Mouse (Mus musculus): ENCODE measurements at regions not wholly inside any gene's neighbourhood (a gene's known extent, or its start where the extent isn't known, plus 50 kb on each side); places are given as distances from the start of the nearest gene placed in this dataset.

DNA sequence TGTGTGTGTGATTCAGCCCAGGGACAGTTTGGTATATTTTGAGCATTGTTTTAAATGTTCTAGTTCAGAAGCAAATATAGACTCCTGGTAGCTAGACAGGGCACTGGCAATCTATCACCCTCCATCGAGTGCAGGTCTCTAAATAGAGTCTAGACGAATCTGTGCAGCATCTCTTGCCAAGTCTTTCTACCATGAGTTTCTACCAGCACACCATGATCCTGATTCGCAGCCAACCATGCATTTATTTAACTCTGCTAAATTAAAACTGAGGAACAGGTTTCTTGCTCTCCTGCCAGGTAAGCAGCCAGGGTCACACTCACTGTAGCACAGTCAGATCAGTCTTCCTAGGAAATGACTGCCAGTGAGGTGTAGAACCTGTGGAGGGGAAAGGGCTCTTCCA, 96.3 kb upstream of the Mast4 start:
- Histone ChIP-seq H3K9ac (no peak overlapping the region), H3K9me3 (no peaks in the 10 kb centered on the region), H3K27me3 (replicated peaks) (no peaks in the 10 kb centered on the region), H3K4me1 (no peaks in the 10 kb centered on the region), H3K4me2 (no peak overlapping the region), H3K36me3 (replicated peaks) (no peaks in the 10 kb centered on the region), H3K4me3 (no peak overlapping the region), H3K27ac (no peak overlapping the region)
- ATAC-seq (replicated peaks) = no peak
- 81% methylated on average over 3 of the region's 3 CpGs for whole genome bisulfite sequencing

DNA sequence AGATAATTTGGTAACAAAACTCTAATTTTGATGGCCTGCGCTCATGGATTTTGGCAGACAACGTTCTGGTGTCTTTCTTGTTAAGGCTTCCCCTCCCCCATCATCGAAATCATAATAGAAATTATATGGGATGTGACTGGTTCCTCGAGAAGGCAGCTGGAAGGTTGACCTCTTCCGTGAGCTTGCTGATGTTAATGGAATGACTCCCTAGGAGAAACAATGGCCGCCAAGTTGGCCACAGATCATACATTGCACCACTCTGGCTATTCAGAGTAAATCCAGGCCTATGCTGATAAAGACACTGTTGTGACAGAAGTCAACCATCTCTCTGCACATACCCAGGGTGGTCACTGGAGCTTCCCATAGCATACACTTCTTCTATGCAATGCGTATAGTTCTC, 89.7 kb upstream of the Mast4 start:
- Histone ChIP-seq H3K9ac (no peak overlapping the region), H3K4me1 (no peaks in the 10 kb centered on the region), H3K4me3 (no peak overlapping the region), H3K4me2 (no peak overlapping the region), H3K27me3 (replicated peaks) (no peaks in the 10 kb centered on the region), H3K36me3 (replicated peaks) (no peaks in the 10 kb centered on the region), H3K9me3 (no peaks in the 10 kb centered on the region), H3K27ac (no peak overlapping the region)
- no peak for ATAC-seq (replicated peaks)
- WGBS = 84% methylated on average over 7 of the region's 7 CpGs

DNA sequence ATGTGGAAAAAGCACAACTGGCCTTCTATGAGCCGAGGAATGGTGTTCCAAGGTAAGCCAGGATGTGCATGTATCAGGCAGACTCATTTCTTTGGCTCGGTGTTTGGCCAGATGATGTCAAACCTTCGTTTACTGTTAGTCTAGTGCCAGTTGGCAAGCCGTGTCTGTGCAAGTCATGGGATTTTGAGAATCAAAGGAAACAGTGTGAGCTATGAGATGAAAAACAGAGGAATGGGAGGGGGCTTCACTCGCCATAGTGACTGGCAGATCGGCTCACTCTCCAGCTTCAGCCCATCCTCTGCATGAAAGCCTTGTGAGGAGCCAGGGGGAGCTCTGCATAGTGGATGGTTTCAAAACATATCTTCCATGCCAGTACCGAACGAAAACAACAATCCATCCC, 89.1 kb upstream of the Mast4 start:
- H3K4me2 ChIP-seq = no peak overlapping the region
- H3K27me3 ChIP-seq (replicated peaks) = no peaks in the 10 kb centered on the region
- H3K9me3 ChIP-seq = no peaks in the 10 kb centered on the region
- H3K4me1 ChIP-seq = no peaks in the 10 kb centered on the region
- no peak overlapping the region for H3K4me3 ChIP-seq
- no peaks in the 10 kb centered on the region for H3K36me3 ChIP-seq (replicated peaks)
- H3K27ac ChIP-seq = no peak overlapping the region
- no peak overlapping the region for H3K9ac ChIP-seq
- no peak for ATAC-seq (replicated peaks)
- 78% methylated on average over 8 of the region's 8 CpGs for WGBS

DNA sequence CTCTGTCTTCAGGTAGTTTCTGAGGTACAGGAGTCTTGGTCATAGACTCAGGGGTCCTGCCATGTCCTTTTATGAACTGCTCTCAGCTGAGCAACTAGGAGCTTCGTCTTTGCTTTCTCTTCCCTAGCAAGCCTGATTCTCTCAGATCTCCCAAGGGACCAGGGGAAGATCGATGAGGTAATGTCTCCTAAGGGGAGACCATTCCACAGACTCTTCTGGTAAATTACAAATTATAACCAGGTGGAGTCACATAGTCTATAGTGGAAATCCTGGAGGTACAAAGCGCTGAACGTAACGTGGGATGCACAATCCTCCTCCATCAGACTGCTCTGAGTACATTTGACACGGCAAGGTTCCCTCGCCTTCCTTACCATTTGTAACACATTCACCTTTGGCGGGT, 88.7 kb upstream of the Mast4 start:
- no peak overlapping the region for H3K9ac ChIP-seq
- no peaks in the 10 kb centered on the region for H3K36me3 ChIP-seq (replicated peaks)
- WGBS = 92% methylated on average over 8 of the region's 8 CpGs
- no peaks in the 10 kb centered on the region for H3K9me3 ChIP-seq
- no peak overlapping the region for H3K27ac ChIP-seq
- H3K4me1 ChIP-seq = no peaks in the 10 kb centered on the region
- ATAC-seq (replicated peaks) = no peak
- H3K27me3 ChIP-seq (replicated peaks) = no peaks in the 10 kb centered on the region
- no peak overlapping the region for H3K4me2 ChIP-seq
- no peak overlapping the region for H3K4me3 ChIP-seq

DNA sequence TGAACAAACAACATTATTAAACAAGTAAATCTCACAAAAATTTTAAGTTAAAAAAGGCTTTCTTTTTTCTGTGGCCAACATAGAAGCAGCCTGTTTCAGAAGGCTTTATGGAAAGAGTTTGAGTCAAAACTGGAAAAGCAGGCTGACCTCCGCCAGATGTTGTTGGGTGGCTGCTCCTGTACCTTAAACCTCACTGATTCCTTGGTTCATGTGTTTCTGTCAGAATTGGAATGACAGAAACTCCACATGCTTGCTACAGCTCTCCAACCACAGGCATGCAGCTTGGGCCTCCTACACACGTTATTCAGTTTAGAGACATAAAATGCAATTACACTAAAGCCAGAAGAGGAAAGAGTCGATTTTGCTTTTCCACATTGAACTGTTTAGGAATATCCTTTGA, 84.8 kb upstream of the Mast4 start:
- H3K4me2 ChIP-seq = no peak overlapping the region
- no peaks in the 10 kb centered on the region for H3K9me3 ChIP-seq
- no peak overlapping the region for H3K4me3 ChIP-seq
- no peak for ATAC-seq (replicated peaks)
- 93% methylated on average over 3 of the region's 3 CpGs for WGBS
- H3K36me3 ChIP-seq (replicated peaks) = no peaks in the 10 kb centered on the region
- no peak overlapping the region for H3K9ac ChIP-seq
- no peaks in the 10 kb centered on the region for H3K27me3 ChIP-seq (replicated peaks)
- no peak overlapping the region for H3K27ac ChIP-seq
- no peaks in the 10 kb centered on the region for H3K4me1 ChIP-seq

DNA sequence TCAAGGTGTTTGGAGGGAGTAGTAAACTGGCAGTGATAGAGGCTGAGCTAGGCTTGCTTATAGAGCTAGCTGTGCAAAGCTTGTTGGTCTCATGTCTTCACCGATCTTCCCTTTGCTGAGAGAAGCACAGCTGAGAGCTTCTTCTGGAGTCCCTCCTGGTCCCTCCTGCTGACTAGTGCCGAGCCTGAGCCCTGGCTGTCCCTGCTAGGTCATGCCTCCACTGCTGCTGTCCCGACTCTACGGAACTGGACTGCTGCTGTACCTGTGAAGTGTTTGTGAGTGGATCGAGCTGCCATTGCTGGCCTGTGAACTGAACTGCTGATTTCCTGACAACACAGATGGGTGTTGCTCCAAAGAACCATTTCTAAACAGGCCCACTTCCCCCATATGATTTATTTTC, 83.0 kb upstream of the Mast4 start:
- no peaks in the 10 kb centered on the region for H3K9me3 ChIP-seq
- no peak overlapping the region for H3K4me2 ChIP-seq
- no peak overlapping the region for H3K27ac ChIP-seq
- no peak overlapping the region for H3K9ac ChIP-seq
- no peak overlapping the region for H3K4me3 ChIP-seq
- H3K27me3 ChIP-seq (replicated peaks) = no peaks in the 10 kb centered on the region
- H3K36me3 ChIP-seq (replicated peaks) = no peaks in the 10 kb centered on the region
- 83% methylated on average over 5 of the region's 5 CpGs for WGBS
- no peaks in the 10 kb centered on the region for H3K4me1 ChIP-seq
- no peak for ATAC-seq (replicated peaks)

DNA sequence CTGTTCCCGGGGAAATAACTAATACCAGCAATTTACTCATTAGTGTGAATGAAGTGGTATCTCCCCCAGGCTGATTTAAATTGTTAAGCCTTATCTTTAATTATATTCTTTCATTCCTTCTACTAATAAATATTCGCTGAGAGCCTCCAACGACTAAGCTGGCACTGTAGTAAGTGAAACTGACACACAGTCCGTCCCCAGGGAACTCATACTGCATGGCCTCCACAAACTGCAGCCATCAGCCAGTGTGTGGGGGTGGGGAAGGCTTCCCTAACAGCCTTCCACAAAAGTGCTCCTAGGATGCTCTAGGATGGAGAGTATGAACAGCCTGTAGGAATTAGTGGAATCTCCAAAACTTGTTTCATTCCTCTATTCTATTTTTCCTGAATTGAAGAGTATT, 81.0 kb upstream of the Mast4 start:
- H3K27me3 ChIP-seq (replicated peaks) = no peaks in the 10 kb centered on the region
- no peaks in the 10 kb centered on the region for H3K36me3 ChIP-seq (replicated peaks)
- H3K27ac ChIP-seq = no peak overlapping the region
- no peak overlapping the region for H3K4me3 ChIP-seq
- WGBS = 56% methylated on average over 4 of the region's 4 CpGs
- H3K4me1 ChIP-seq = no peaks in the 10 kb centered on the region
- no peak overlapping the region for H3K9ac ChIP-seq
- H3K4me2 ChIP-seq = no peak overlapping the region
- H3K9me3 ChIP-seq = no peaks in the 10 kb centered on the region
- ATAC-seq (replicated peaks) = no peak

DNA sequence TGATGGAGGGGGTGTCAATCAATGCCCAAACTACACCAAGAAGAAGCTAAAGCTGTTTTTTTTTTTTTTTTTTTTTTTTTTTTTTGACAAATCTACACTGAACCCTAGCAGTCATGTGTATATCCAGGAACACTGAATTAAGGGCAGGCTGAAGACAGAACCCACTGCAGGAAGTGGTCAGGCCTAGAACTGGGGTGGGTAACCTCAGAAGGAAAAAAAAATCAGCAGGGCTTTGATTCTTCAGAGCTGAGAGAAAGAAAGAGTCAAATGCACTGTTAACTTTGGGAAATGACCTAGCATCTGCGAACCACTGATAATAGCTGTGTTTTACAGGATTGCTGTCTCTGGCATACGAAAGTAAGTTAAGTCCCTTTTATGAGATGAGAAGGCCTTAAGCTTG, 78.3 kb upstream of the Mast4 start:
- H3K27ac ChIP-seq = no peak overlapping the region
- ATAC-seq (replicated peaks) = no peak
- H3K27me3 ChIP-seq (replicated peaks) = no peaks in the 10 kb centered on the region
- H3K9ac ChIP-seq = no peak overlapping the region
- no peaks in the 10 kb centered on the region for H3K9me3 ChIP-seq
- H3K4me1 ChIP-seq = no peaks in the 10 kb centered on the region
- WGBS = 87% methylated on average over 2 of the region's 2 CpGs
- no peak overlapping the region for H3K4me3 ChIP-seq
- H3K36me3 ChIP-seq (replicated peaks) = no peaks in the 10 kb centered on the region
- no peak overlapping the region for H3K4me2 ChIP-seq

DNA sequence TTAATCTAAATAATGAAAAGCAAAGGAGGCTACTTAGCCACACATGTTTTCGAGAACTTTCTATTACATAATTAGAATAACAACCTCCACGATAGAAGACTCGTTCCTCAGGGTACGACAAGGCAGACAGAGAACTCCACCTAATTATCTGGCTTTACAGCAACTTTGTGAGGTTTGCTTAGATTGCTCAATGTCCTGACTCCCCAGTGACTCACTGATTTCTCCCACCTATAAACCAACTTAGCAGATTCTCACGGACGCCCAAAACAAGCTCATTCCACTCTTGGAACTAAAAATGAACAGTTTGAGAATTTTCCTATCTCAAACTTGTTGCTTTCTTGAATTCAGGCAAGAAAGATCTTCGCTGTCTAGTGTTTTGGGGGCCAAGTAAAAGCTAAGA, 75.0 kb upstream of the Mast4 start:
- H3K4me3 ChIP-seq = no peak overlapping the region
- no peak overlapping the region for H3K4me2 ChIP-seq
- no peaks in the 10 kb centered on the region for H3K9me3 ChIP-seq
- H3K27ac ChIP-seq = no peak overlapping the region
- no peak for ATAC-seq (replicated peaks)
- no peak overlapping the region for H3K9ac ChIP-seq
- H3K4me1 ChIP-seq = no peaks in the 10 kb centered on the region
- 89% methylated on average over 7 of the region's 7 CpGs for WGBS
- H3K36me3 ChIP-seq (replicated peaks) = no peaks in the 10 kb centered on the region
- H3K27me3 ChIP-seq (replicated peaks) = no peaks in the 10 kb centered on the region

DNA sequence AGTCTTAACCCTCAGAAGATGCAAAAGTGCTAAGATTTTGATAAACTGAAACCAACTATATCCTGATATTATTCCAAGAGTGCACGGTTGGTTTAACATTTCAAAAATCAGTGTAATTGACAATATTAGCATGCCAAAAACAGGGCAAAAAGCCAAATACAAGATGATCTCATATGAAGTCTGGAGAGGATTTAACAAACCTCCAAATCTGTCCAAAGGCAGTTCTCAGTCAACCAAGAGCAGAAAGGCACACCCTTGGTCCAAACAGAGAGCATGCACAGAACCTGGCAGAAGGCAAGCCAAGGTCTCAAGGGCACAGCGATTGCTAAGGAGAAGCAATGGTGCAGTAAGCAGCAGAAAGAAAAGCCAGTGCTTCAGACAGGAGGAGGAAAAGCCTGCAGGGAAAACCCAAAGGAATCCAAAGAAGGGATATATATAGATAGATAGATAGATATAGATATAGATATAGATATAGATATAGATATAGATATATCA, 62.3 kb upstream of the Mast4 start:
- ATAC-seq (replicated peaks) = no peak
- Histone ChIP-seq H3K4me1 (no peaks in the 10 kb centered on the region), H3K4me2 (no peak overlapping the region), H3K9me3 (no peaks in the 10 kb centered on the region), H3K27ac (no peak overlapping the region), H3K9ac (no peak overlapping the region), H3K36me3 (replicated peaks) (no peaks in the 10 kb centered on the region), H3K27me3 (replicated peaks) (no peaks in the 10 kb centered on the region), H3K4me3 (no peak overlapping the region)
- 84% methylated on average over 2 of the region's 2 CpGs for WGBS

DNA sequence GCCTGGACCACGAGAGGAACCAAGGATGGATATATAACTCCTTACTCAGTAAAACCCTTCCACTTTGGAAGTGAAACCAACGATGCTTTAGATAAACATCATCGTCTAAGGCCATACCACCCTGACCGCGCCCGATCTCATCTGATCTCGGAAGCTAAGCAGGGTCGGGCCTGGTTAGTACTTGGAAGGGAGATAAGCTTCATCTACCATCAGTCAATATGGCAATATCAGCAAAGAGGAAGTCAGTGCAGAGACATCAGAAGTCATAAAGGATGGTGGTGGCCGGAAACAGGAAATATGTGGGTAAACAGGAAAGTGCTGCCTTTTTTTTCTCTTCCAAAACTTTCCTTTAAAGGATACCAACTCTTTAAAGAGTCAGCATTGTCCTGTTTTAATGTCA, 61.8 kb upstream of the Mast4 start:
- WGBS = 91% methylated on average over 9 of the region's 9 CpGs
- no peak overlapping the region for H3K27ac ChIP-seq
- no peak for ATAC-seq (replicated peaks)
- H3K9me3 ChIP-seq = no peaks in the 10 kb centered on the region
- H3K9ac ChIP-seq = no peak overlapping the region
- no peaks in the 10 kb centered on the region for H3K27me3 ChIP-seq (replicated peaks)
- H3K4me2 ChIP-seq = no peak overlapping the region
- no peak overlapping the region for H3K4me3 ChIP-seq
- H3K4me1 ChIP-seq = no peaks in the 10 kb centered on the region
- H3K36me3 ChIP-seq (replicated peaks) = no peaks in the 10 kb centered on the region

DNA sequence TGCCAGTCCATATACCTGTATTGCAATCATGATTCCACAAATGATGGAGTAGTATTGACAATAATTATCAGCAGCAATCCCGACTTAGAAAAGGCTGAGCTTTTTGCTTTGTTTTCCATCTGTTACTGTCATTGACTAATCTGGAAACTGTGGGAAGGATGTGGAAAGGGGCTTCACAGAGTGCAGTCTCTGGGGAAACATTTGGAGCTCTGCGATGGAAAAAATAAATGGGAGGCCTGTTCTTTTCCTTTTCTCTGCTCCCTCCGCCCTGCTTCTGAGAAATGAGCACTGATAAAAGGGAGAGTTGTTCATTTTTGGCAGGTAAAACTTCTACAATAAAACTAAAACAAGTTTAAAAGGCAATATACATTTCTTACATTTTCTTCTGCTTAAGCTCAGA, 58.3 kb upstream of the Mast4 start:
- Histone ChIP-seq H3K4me1 (no peaks in the 10 kb centered on the region), H3K27ac (no peak overlapping the region), H3K4me2 (no peak overlapping the region), H3K9ac (no peak overlapping the region), H3K9me3 (no peaks in the 10 kb centered on the region), H3K4me3 (no peak overlapping the region), H3K36me3 (replicated peaks) (no peaks in the 10 kb centered on the region), H3K27me3 (replicated peaks) (no peaks in the 10 kb centered on the region)
- 82% methylated on average over 3 of the region's 3 CpGs for WGBS
- ATAC-seq (replicated peaks) = no peak

DNA sequence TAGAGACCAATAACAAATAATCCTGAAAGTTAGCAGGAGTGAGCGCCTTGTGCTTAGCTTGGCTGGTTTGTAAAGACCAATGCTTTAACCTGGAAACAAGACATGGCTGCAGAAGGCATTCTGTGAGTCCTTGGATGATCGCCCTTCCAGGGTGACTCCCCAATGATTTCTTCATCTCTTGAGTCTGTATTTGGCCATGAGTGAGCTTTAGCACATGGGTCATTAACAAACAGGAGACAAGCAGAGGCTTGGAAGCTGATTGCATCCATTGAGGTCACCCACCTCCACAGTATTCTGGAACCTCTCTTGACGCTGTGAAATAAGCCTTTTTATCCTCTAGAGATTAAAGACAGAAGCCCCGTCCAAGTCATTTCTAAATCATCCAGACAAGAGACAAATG, 57.1 kb upstream of the Mast4 start:
- H3K4me2 ChIP-seq = no peak overlapping the region
- no peaks in the 10 kb centered on the region for H3K27me3 ChIP-seq (replicated peaks)
- no peak for ATAC-seq (replicated peaks)
- 83% methylated on average over 4 of the region's 4 CpGs for WGBS
- H3K4me1 ChIP-seq = no peaks in the 10 kb centered on the region
- no peak overlapping the region for H3K9ac ChIP-seq
- 0 out of 2 replicates have a peak, but pooled peaks cover 1% of the 10 kb centered on the region for H3K9me3 ChIP-seq
- H3K36me3 ChIP-seq (replicated peaks) = no peaks in the 10 kb centered on the region
- no peak overlapping the region for H3K27ac ChIP-seq
- no peak overlapping the region for H3K4me3 ChIP-seq

DNA sequence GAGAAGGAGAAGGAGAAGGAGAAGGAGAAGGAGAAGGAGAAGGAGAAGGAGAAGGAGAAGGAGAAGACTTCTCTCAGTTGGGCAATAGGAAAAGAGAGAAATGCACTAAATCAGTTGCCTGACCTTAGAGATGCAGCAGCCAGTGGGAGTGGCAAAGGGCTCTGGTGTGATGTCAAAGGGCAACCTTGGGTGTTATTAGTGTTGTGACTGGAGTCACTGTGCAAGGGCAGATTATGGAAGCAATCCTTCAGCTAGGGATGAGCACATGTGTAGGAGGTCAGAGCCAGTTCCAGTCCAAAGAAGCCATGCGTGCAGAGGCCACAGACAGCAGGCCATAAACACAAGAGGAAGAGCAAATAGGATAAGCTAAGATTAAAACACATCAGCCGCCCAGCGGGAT, 56.7 kb upstream of the Mast4 start:
- H3K4me3 ChIP-seq = no peak overlapping the region
- H3K4me1 ChIP-seq = no peaks in the 10 kb centered on the region
- H3K27ac ChIP-seq = no peak overlapping the region
- no peak overlapping the region for H3K9ac ChIP-seq
- no peaks in the 10 kb centered on the region for H3K27me3 ChIP-seq (replicated peaks)
- H3K9me3 ChIP-seq = 0 out of 2 replicates have a peak, but pooled peaks cover 2% of the 10 kb centered on the region
- H3K36me3 ChIP-seq (replicated peaks) = no peaks in the 10 kb centered on the region
- ATAC-seq (replicated peaks) = no peak
- 89% methylated on average over 3 of the region's 3 CpGs for WGBS
- H3K4me2 ChIP-seq = no peak overlapping the region
